Comparison of ENCODE assay signal across 8 mouse cellular contexts in the genomic region with DNA sequence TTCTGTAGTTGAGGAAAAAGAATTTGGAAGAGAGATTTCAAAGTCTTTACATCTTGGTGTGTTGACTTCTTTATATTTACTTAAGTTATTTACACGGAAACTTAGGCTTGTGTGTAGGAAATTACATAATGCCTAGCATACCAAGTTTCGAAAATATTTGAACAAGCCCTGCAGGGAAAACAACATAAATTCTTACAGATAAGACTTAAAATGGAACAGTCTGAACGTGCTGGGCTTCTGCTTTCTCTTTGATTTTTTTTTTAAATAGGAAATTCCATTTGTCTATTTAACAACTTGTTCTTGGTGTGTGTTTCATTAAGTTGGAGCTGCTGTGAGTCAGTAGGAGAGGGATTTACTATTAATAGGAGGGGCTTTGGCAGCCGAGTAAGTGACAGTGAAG. TPM values are rescaled to one million over a fixed set of nuclear protein-coding genes. Genes with fewer than 3 reads are reported as not detected.
A peak's percentile ranks its signal among the peaks of the same experiment; 100 is the strongest.
DNase-seq lines count a peak whose midpoint lies in the region; ATAC-seq and TF ChIP-seq lines count a peak whose summit lies in the region.

No protein-coding gene starts in this region.

- peak overlapping the region; percentile 55 for H3K4me2 ChIP-seq in kidney, embryonic 15.5 days
- peak overlapping the region; percentile 48 for H3K4me2 ChIP-seq in embryonic facial prominence, embryonic 12.5 days (replicated peaks)
- peak overlapping the region; percentile 64 for H3K4me2 ChIP-seq in intestine, postnatal 0 days (replicated peaks; ENCODE audit: low read depth)
- H3K4me2 ChIP-seq in midbrain, postnatal 0 days (ENCODE audit: low read depth, low read length, poor library complexity, severe bottlenecking): peak overlapping the region; percentile 49

- no peaks in the 10 kb centered on the region for H3K9me3 ChIP-seq in kidney, embryonic 15.5 days (replicated peaks)
- H3K9me3 ChIP-seq in embryonic facial prominence, embryonic 12.5 days: no peaks in the 10 kb centered on the region
- H3K9me3 ChIP-seq in intestine, postnatal 0 days (ENCODE audit: control insufficient read depth): no peaks in the 10 kb centered on the region
- no peaks in the 10 kb centered on the region for H3K9me3 ChIP-seq in midbrain, postnatal 0 days (ENCODE audit: low read length)

- 21% methylated on average over 4 of the region's 4 CpGs for WGBS in kidney, embryonic 15.5 days
- 30% methylated on average over 4 of the region's 4 CpGs for WGBS in embryonic facial prominence, embryonic 12.5 days
- whole genome bisulfite sequencing in intestine, postnatal 0 days: 21% methylated on average over 4 of the region's 4 CpGs
- 27% methylated on average over 4 of the region's 4 CpGs for WGBS in midbrain, postnatal 0 days

- 0 out of 2 replicates have a peak, but pooled peaks cover 3% of the 10 kb centered on the region for H3K4me1 ChIP-seq in kidney, embryonic 15.5 days
- H3K4me1 ChIP-seq in embryonic facial prominence, embryonic 12.5 days: no peaks in the 10 kb centered on the region
- no peaks in the 10 kb centered on the region for H3K4me1 ChIP-seq in intestine, postnatal 0 days (replicated peaks; ENCODE audit: control insufficient read depth, insufficient read depth, low read length)
- H3K4me1 ChIP-seq in midbrain, postnatal 0 days (ENCODE audit: insufficient read depth, low read length): no peaks in the 10 kb centered on the region; the same call in 1 of the 2 replicates

- no peak overlapping the region for H3K9ac ChIP-seq in kidney, embryonic 15.5 days
- H3K9ac ChIP-seq in embryonic facial prominence, embryonic 12.5 days: no peak overlapping the region
- no peak overlapping the region for H3K9ac ChIP-seq in intestine, postnatal 0 days (ENCODE audit: low read depth, low read length)
- H3K9ac ChIP-seq in midbrain, postnatal 0 days (replicated peaks; ENCODE audit: low read length, poor library complexity, severe bottlenecking): no peak overlapping the region

- H3K4me3 ChIP-seq in kidney, embryonic 15.5 days (replicated peaks): peak overlapping the region; percentile 63
- peak overlapping the region; percentile 24; the same call in 1 of the 2 replicates for H3K4me3 ChIP-seq in embryonic facial prominence, embryonic 12.5 days
- H3K4me3 ChIP-seq in intestine, postnatal 0 days (ENCODE audit: low read depth, low read length): no peak overlapping the region
- peak overlapping the region; percentile 62 for H3K4me3 ChIP-seq in midbrain, postnatal 0 days (ENCODE audit: low read depth, low read length)

- no peak for ATAC-seq in kidney, embryonic 15.5 days (replicated peaks; ENCODE audit: low FRiP score)
- ATAC-seq in embryonic facial prominence, embryonic 12.5 days (ENCODE audit: insufficient number of reproducible peaks, insufficient read depth, low FRiP score, low TSS enrichment): no peak
- ATAC-seq in intestine, postnatal 0 days: no peak
- no peak for ATAC-seq in midbrain, postnatal 0 days (ENCODE audit: low FRiP score)

- H3K36me3 ChIP-seq in kidney, embryonic 15.5 days: no peaks in the 10 kb centered on the region
- no peaks in the 10 kb centered on the region for H3K36me3 ChIP-seq in embryonic facial prominence, embryonic 12.5 days
- no peaks in the 10 kb centered on the region for H3K36me3 ChIP-seq in intestine, postnatal 0 days (ENCODE audit: control insufficient read depth, insufficient read depth)
- H3K36me3 ChIP-seq in midbrain, postnatal 0 days (ENCODE audit: insufficient read depth, low read length): no peaks in the 10 kb centered on the region

- H3K27me3 ChIP-seq in kidney, embryonic 15.5 days: no peaks in the 10 kb centered on the region
- no peaks in the 10 kb centered on the region for H3K27me3 ChIP-seq in embryonic facial prominence, embryonic 12.5 days
- H3K27me3 ChIP-seq in intestine, postnatal 0 days (replicated peaks; ENCODE audit: control insufficient read depth, insufficient read depth, low read length): no peaks in the 10 kb centered on the region
- no peaks in the 10 kb centered on the region for H3K27me3 ChIP-seq in midbrain, postnatal 0 days (ENCODE audit: insufficient read depth, low read length)

- DNase-seq in kidney, postnatal 4 days: no peak
- DNase-seq in midbrain, postnatal 0 days (ENCODE audit: low spot score): no peak
- no peak for DNase-seq in layer of hippocampus, adult 11-12 months (ENCODE audit: low spot score)
- no peak for DNase-seq in Muller cell, postnatal 12 days (ENCODE audit: inconsistent ontology term)
- no peak for DNase-seq in adrenal gland, adult 8-10 months

- no peak for TF ChIP-seq CTCF in intestine, postnatal 0 days (IDR thresholded peaks at IDR 0.05; ENCODE audit: low read depth)
- TF ChIP-seq CTCF in midbrain, postnatal 0 days (IDR thresholded peaks at IDR 0.05): no peak

- H3K27ac ChIP-seq in kidney, embryonic 15.5 days: no peak overlapping the region
- no peak overlapping the region for H3K27ac ChIP-seq in embryonic facial prominence, embryonic 12.5 days
- H3K27ac ChIP-seq in intestine, postnatal 0 days (ENCODE audit: low read depth, low read length): no peak overlapping the region
- no peak overlapping the region for H3K27ac ChIP-seq in midbrain, postnatal 0 days (ENCODE audit: low read depth, low read length)

RNA-seq across cellular contexts. Expression of gene Stag2, which starts 3.9 kb away (rescaled TPM):
- 41.9 and 47.1 TPM in 2 replicates for polyA plus RNA-seq in kidney, embryonic 15.5 days (2015; fragmentation: Nextera tagmentation; extraction: Ambion mirVana)
- 46.6 and 54.1 TPM in 2 replicates for polyA plus RNA-seq in embryonic facial prominence, embryonic 12.5 days (2016; fragmentation: Nextera tagmentation; extraction: Ambion mirVana)
- polyA plus RNA-seq in intestine, postnatal 0 days (2015; fragmentation: Nextera tagmentation; extraction: Ambion mirVana): 14.6 and 15.1 TPM in 2 replicates
- total RNA-seq in midbrain, postnatal 0 days (2014; rRNA removed): 48.8 and 51.6 TPM in 2 replicates
- polyA plus RNA-seq in midbrain, postnatal 0 days (2015; fragmentation: Nextera tagmentation; extraction: Ambion mirVana): 12.2 and 13.0 TPM in 2 replicates
- total RNA-seq in adrenal gland, adult 8-10 months (2022): 10 to 100 TPM; 66.1 to 86.9 (median 76.1) TPM
